Mouse (Mus musculus) CD4-positive helper T cell, adult 2 months (primary cell): ENCODE data around the gene Gm11127.
"Not testable (repeated sequence)": the region's sequence is repeated elsewhere in the genome, so short reads cannot be mapped to it uniquely, and the experiment has no call there.

Experiments
- DNase-seq: peaks from one replicate; pipeline ENCODE4 v3.0.0-alpha.2; 2012; ENCODE audit warnings: low read depth, missing footprints, low spot score

Gm11127 gene

DNA sequence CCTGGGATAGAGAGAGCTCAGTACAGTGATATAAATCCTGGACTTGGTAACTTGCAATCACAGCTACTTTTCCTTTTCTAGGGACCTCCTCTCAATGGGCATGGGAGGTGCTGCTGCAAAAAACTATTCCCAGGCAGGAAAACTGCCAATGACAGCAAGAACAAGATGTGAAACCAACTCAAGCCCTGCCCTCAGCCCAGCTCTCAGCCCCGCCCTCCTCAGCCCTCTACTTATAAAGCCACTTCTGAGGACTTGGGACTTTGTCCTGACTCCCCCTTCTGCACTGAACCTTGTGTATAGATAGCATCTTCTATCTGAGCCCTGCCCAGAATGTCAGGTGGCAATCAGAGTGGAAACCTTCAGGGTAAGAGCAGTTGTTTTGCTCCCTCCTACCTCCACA lies at the start of gene Gm11127:
TSS of gene Gm11127 (minus strand) at position 10 of the 400 bp plus-strand sequence.
- DNase-seq, result not testable (repeated sequence)

DNA sequence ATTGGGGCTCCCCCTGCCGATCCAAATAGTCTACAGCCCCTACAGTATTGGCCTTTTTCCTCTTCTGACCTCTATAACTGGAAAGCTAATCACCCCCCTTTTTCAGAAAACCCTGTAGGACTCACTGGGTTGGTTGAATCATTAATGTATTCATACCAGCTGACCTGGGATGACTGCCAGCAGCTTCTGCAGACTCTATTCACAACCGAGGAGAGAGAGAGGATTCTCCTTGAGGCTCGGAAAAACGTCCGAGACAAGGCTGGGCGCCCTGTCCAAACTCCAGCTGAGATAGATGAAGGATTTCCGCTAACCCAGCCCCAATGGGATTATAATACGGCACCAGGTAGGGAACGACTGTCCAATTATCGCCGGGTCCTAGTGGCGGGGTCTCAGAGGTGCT lies 43.9 kb upstream of the Gm11127 start:
- DNase-seq, result not testable (repeated sequence)

- not testable (repeated sequence) for DNase-seq
These were observed 41.4 kb upstream of the Gm11127 start for GRCm38 (mm10) chr17:36099603-36100002.

- no peak for DNase-seq
These were observed 35.8 kb upstream of the Gm11127 start for GRCm38 (mm10) chr17:36093936-36094335.

GRCm38 (mm10) chr17:36092520-36092919 lies 34.3 kb upstream of the Gm11127 start:
- DNase-seq, result not testable (repeated sequence)

DNA sequence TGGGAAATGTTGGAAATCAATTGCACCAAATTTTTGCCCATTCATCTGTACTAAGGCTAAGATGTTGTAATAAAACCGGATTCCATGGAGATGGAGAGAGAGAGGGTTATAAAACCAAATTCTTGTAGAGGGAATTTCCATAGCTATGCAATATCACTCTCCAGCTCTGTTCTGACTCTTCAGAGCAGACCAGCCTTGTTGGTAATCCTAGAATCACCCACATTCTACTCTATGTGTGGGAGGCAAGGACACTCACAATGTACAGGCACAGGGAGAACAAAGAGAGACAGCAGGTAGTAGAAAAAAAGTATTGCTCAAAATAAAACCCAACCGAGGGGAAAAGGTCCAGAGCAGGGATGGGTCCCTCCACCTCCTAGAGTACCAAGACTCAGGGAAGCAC lies 33.8 kb upstream of the Gm11127 start:
- not testable (repeated sequence) for DNase-seq

- not testable (repeated sequence) for DNase-seq
These were observed 27.8 kb upstream of the Gm11127 start for GRCm38 (mm10) chr17:36085976-36086375.

- no peak for DNase-seq
These were observed 25.8 kb upstream of the Gm11127 start for GRCm38 (mm10) chr17:36083870-36084451.

- DNase-seq, result peak; percentile 78
These were observed 25.2 kb upstream of the Gm11127 start for GRCm38 (mm10) chr17:36083266-36083869.

DNA sequence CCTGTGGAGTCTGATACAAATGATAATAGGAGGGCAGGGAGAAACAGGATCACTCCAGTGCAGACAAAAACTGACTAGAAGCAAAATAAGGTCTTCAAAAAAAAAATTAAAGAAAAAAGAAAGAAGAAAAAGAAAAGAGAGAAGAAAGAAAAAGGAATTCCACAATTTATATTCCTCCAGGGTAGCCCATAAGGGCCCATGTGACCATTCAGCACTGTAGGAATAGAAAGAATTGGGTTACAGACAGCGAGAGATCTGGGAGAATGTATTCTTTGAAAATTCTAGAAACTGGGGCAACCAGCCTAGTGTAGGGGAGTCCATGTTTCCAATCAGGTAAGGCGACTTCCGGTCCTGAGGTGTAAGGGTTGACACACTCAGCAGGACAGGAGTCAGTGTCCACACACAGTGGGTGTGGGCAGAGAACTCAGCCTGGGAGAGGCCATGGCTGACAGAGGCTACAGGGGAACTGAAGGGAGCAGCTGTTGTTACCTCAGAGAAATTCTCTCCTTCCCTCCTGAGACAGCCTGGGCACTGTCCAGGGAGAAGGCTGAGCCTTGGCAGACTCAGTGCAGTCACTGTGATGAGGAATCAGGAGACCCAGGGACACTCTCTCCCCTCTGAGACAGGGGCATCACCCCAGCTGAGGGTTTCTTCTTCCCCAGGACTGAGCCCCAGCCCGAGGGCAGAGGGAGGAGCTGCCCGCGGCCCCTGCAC lies 24.5 kb upstream of the Gm11127 start:
- DNase-seq, result not testable (repeated sequence)

DNA sequence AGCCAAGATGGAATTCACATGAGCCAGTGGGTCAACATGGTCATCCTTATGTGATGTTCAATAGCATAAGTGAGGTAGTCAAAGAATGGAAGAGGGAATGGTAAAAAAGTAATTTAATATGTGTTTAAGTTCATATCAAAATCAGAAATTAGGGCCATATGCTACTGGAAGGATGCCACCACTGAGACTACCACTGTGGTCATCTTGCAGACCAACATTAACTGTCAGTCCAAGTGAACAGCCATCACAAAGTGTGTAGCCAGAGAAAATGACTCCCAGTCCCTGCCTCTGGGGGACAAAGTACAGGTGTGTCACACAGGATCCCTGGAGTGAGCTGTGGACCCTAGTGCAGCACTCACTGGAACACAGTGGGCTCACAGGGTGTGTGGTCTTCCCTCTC lies 23.7 kb upstream of the Gm11127 start:
- not testable (repeated sequence) for DNase-seq

DNA sequence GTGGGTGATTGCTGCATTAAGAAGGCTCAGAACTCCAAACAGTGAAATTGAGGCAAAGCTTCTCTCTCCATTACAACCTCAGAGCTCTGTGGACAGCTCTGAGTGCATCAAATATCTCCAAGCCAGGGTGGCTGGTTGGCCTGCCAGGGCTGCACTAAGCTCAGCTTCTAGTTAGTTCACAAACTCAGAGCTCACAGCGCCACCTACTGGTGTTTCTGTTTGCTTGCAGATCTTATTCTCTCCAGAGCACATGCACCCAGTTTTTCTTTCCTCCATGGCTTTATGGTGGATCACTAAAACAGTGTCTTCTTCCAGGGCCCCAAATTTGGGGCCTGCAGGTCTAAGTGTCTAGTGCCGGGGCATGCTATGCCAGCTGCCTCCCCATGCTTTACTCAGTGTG lies 2.7 kb upstream of the Gm11127 start:
- DNase-seq, result peak; percentile 84

- DNase-seq, result not testable (repeated sequence)
These were observed 244 bp downstream of the Gm11127 start for GRCm38 (mm10) chr17:36057927-36058326.

DNA sequence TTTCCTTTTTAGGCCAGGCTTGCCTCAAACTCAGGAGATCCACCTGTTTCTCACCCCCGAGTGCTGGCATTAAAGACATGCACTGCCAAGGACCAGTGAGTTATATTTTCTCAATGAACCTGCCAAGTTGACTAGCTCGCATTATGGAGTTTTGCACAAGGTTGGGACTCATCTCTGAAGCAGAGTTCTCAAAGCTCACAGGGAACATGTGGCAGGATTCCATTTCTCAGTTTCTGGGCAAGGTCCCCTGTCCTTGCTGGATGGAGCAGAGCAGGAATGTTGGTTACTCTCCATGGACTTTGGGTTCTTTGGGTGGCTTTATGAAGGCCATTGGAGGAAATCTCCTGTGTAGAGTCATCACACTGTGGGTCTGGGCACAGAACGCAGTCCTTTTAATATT lies 14.9 kb downstream of the Gm11127 start:
- no peak for DNase-seq

DNA sequence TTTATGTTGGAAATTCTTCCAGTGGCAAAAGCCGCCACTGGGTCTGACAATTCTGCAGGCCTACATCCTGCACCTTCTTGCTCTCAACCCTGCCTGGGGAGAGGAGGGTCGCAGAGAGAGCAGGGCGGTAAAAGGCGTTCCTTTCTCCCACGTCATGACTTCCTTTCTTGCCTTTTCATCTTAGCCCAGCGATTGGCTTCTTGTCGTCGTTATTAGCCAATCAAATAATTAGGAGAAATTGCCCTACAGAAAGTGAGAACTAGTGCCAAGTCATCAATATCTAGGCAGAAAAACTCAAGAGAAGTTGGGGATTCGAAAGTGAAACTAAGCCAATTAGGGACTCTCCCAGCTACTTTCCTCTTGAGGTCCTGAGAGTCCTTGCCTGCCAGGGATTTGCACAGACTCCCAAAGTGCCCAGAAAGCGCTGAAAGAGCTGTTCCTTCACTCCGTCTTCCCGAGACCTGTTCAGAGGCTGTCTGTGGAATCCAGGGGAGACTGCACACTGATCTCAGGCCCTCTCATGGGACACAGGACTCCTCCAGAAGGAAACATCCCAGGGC lies 15.5 kb downstream of the Gm11127 start, which contains the start of the genes H2-T22 and Gm6034:
TSS of gene H2-T22 (minus strand) at position 138 of the 560 bp plus-strand sequence.
TSS of gene Gm6034 (plus strand) at position 352 of the 560 bp plus-strand sequence.
- peak; percentile 97 for DNase-seq

DNA sequence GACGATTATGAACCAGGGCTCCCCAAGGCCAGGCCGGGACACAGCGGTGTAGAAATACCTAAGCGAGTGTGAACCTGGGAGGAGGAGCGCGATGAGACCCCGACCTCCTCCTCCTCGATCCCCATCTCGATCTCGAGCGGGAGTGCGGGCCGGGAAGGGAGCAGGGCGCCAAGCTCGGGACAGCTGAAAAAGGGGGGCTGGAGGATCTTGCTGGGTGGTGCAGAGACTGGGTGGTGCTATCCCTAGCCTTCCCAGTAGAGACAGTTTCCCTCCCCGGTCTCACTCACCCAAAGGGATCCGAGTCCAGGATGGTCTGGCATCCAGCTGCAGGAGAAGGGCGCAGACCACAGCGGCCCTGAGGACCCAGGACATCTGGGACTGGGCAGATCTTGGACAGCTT lies 16.1 kb downstream of the Gm11127 start:
- DNase-seq, result not testable (repeated sequence)

GRCm38 (mm10) chr17:36040604-36041003 lies 17.6 kb downstream of the Gm11127 start:
- DNase-seq, result not testable (repeated sequence)

GRCm38 (mm10) chr17:36036126-36036525 lies 22.0 kb downstream of the Gm11127 start:
- DNase-seq, result peak; percentile 34

GRCm38 (mm10) chr17:36035010-36035638 lies 23.0 kb downstream of the Gm11127 start:
- DNase-seq, result peak; percentile 71

- DNase-seq, result not testable (repeated sequence)
These were observed 23.6 kb downstream of the Gm11127 start for GRCm38 (mm10) chr17:36034524-36034923.

GRCm38 (mm10) chr17:36032351-36032875 lies 25.8 kb downstream of the Gm11127 start, which contains the start of gene H2-T23:
H2-T23 (minus strand) TSS chr17:36032855.
- peak; percentile 86 for DNase-seq
